Mouse (Mus musculus) MEL (cell line): ENCODE results near the gene Pip4k2a.

Source experiments
- MAX ChIP-seq: IDR thresholded peaks from 2 replicates; pipeline ENCODE4 v1.6.1; 2011; ENCODE audit warnings: low read length, improper control_type of control experiment
- POLR2A ChIP-seq, 2 experiments: IDR thresholded peaks; 2 replicates each; pipeline ENCODE4 v1.6.1; 2011 to 2012; ENCODE audit warnings: low read length in 2 of 2, mild to moderate bottlenecking in 2 of 2, control low read depth in 1 of 2, improper control_type of control experiment in 1 of 2, low read depth in 1 of 2, moderate library complexity in 1 of 2; ENCODE audit not compliant: control insufficient read depth in 1 of 2, insufficient read depth in 1 of 2, poor library complexity in 1 of 2
- SMC3 ChIP-seq: IDR thresholded peaks from 2 replicates; pipeline ENCODE4 v1.6.1; 2011; ENCODE audit warnings: low read depth, low read length, improper control_type of control experiment
- TAL1 ChIP-seq: IDR thresholded peaks from 2 replicates; pipeline ENCODE4 v1.6.1; 2012; ENCODE audit warnings: mild to moderate bottlenecking, inconsistent platforms, low read length, moderate library complexity, mixed read lengths

DNA sequence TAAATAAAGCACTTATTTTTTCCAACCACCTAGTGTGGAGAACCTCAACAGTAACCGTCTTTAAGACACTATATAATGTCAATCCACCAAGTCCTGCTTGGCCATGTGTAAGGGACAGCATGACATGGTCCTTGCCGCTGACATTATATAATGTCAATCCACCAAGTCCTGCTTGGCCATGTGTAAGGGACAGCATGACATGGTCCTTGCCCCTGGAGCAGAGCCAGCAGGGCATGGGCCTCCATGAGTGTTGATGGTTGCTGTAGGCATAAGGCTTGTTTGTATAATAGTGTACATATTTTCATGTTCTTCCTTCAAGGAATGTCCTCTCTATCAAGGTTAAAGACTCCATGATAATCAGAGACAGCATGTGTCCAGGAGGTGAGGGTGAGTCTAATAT lies 32.0 kb downstream of the Pip4k2a start:
- TF ChIP-seq SMC3 (no peak), POLR2A (IDR thresholded peaks at IDR 0.05; ENCODE audit: control insufficient read depth in 1 of 2, insufficient read depth in 1 of 2, low read depth in 1 of 2, low read length in 2 of 2, poor library complexity in 1 of 2) (no peak), MAX (no peak), TAL1 (no peak)
